In genomic region chr5:66080529-66081220, GRCm38 (mm10) we compare ENCODE assay signal across 11 mouse cellular contexts.
A peak's percentile ranks its signal among the peaks of the same experiment; 100 is the strongest.
DNase-seq lines count a peak whose midpoint lies in the region; ATAC-seq lines count a peak whose summit lies in the region.
"Had no signal": no experiment of that assay in that cellular context is flagged by ENCODE, and none has a peak within 500 bp of the region (broad histone marks: within the 10 kb centered on the region; RNA-seq: fewer than 3 reads in every experiment).

No protein-coding gene starts in this region.

- H3K4me3 ChIP-seq in intestine, embryonic 15.5 days (replicated peaks): peak overlapping the region; percentile 25
- H3K4me3 ChIP-seq in liver, embryonic 11.5 days (ENCODE audit: low read depth, low read length): peak overlapping the region; percentile 34
- H3K4me3 ChIP-seq: heart, embryonic 12.5 days; hindbrain, embryonic 15.5 days had no signal

- H3K27ac ChIP-seq in intestine, embryonic 15.5 days: peak overlapping the region; percentile 89
- H3K27ac ChIP-seq in liver, embryonic 11.5 days (ENCODE audit: low read depth, low read length): peak overlapping the region; percentile 75
- H3K27ac ChIP-seq: hindbrain, embryonic 15.5 days had no signal

- H3K27me3 ChIP-seq in intestine, embryonic 15.5 days (replicated peaks): no peaks in the 10 kb centered on the region
- no peaks in the 10 kb centered on the region for H3K27me3 ChIP-seq in liver, embryonic 11.5 days (replicated peaks; ENCODE audit: control insufficient read depth, insufficient read depth, low read length)
- H3K27me3 ChIP-seq: heart, embryonic 12.5 days; hindbrain, embryonic 15.5 days had no signal

- peak overlapping the region; percentile 15 for H3K9ac ChIP-seq in intestine, embryonic 15.5 days
- no peak overlapping the region for H3K9ac ChIP-seq in liver, embryonic 11.5 days (ENCODE audit: low read depth, low read length)
- H3K9ac ChIP-seq: heart, embryonic 12.5 days; hindbrain, embryonic 15.5 days had no signal

- peaks cover 19% of the 10 kb centered on the region; the same call in 1 of the 2 replicates for H3K4me1 ChIP-seq in intestine, embryonic 15.5 days (replicated peaks)
- peaks cover 9% of the 10 kb centered on the region for H3K4me1 ChIP-seq in liver, embryonic 11.5 days (replicated peaks; ENCODE audit: control insufficient read depth, insufficient read depth, low read length)
- H3K4me1 ChIP-seq: hindbrain, embryonic 15.5 days had no signal

- peak overlapping the region; percentile 45 for H3K4me2 ChIP-seq in intestine, embryonic 15.5 days (replicated peaks)
- H3K4me2 ChIP-seq in liver, embryonic 11.5 days: peak overlapping the region; percentile 50
- H3K4me2 ChIP-seq: heart, embryonic 12.5 days; hindbrain, embryonic 15.5 days had no signal

- no peaks in the 10 kb centered on the region for H3K36me3 ChIP-seq in intestine, embryonic 15.5 days
- no peaks in the 10 kb centered on the region for H3K36me3 ChIP-seq in liver, embryonic 11.5 days (ENCODE audit: control insufficient read depth, insufficient read depth, low read length)
- H3K36me3 ChIP-seq: heart, embryonic 12.5 days; hindbrain, embryonic 15.5 days had no signal

- peak; percentile 90 to 94 for DNase-seq in kidney, adult 8-10 months
- no peak for DNase-seq in liver, embryonic 11.5 days (ENCODE audit: low spot score)
- peak; percentile 67 for DNase-seq in lung, postnatal 25 days (ENCODE audit: low spot score)
- DNase-seq in left cerebral cortex, postnatal 25 days (ENCODE audit: low spot score in 2 of 2): no peak
- DNase-seq in adrenal gland, postnatal 14 days: no peak
- no peak for DNase-seq in thymus, postnatal 10 days (ENCODE audit: low spot score in 2 of 2)
- DNase-seq in spleen, postnatal 36 days (ENCODE audit: low spot score in 2 of 2): no peak
- DNase-seq: layer of hippocampus, postnatal 36 days had no signal

- ATAC-seq in intestine, embryonic 15.5 days: peak; percentile 64
- no peak for ATAC-seq in liver, embryonic 11.5 days (replicated peaks; ENCODE audit: low FRiP score)

- intact Hi-C loops in left cerebral cortex, postnatal 25 days (cut with DNase I): loop anchor here (5.0 kb wide), 1 partner anchor 162 kb away; no protein-coding TSS in a partner anchor

- no peaks in the 10 kb centered on the region for H3K9me3 ChIP-seq in intestine, embryonic 15.5 days
- H3K9me3 ChIP-seq in liver, embryonic 11.5 days (ENCODE audit: control insufficient read depth, low read length): no peaks in the 10 kb centered on the region
- H3K9me3 ChIP-seq: heart, embryonic 12.5 days; hindbrain, embryonic 15.5 days had no signal

- WGBS in intestine, embryonic 15.5 days: 58% methylated on average over 17 of the region's 17 CpGs
- 80% methylated on average over 17 of the region's 17 CpGs for WGBS in liver, embryonic 11.5 days

Comparison
In these comparisons a context has a peak if more than half of its experiments do, and no peak if none do; other contexts are left out.
1. DNase-seq: peak in kidney, adult 8-10 months (2 of 2) and lung, postnatal 25 days (single experiment); none in liver, embryonic 11.5 days (single experiment), left cerebral cortex, postnatal 25 days (0 of 2), adrenal gland, postnatal 14 days (single experiment), thymus, postnatal 10 days (0 of 2) and spleen, postnatal 36 days (0 of 2).